ENCODE assay signal across 8 mouse cellular contexts in the genomic region with DNA sequence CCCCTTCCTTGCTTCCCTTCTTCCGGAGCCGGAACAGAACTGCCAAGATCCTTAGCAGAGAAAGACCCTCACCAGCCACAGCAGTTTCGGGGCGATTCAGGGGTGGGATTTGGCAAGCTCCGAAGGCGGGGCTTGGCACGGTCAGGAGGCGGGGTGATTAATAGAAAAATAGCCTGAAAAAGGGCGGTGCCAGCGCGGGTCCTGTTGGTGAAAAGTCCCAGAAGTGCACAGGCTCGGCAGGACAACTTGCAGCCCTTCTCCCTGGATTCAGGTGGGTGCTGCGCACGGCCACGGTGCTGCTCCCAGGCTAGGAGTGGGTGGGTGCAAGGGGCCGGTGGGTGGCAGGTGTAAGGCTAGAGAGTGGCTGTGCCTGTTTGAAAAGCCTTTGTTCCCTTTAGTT. TPM values are rescaled to one million over a fixed set of nuclear protein-coding genes. Genes with fewer than 3 reads are reported as not detected.
A peak's percentile ranks its signal among the peaks of the same experiment; 100 is the strongest.
DNase-seq lines count a peak whose midpoint lies in the region; ATAC-seq and TF ChIP-seq lines count a peak whose summit lies in the region.

No protein-coding gene starts in this region.

- H3K4me2 ChIP-seq in hindbrain, embryonic 13.5 days = peak overlapping the region; percentile 61
- H3K4me2 ChIP-seq in liver, embryonic 11.5 days = peak overlapping the region; percentile 67
- peak overlapping the region; percentile 79 for H3K4me2 ChIP-seq in midbrain, postnatal 0 days (ENCODE audit: low read depth, low read length, poor library complexity, severe bottlenecking)

- peaks cover 29% of the 10 kb centered on the region for H3K4me1 ChIP-seq in hindbrain, embryonic 13.5 days (replicated peaks)
- no peaks in the 10 kb centered on the region; the same call in 1 of the 2 replicates for H3K4me1 ChIP-seq in liver, embryonic 11.5 days (replicated peaks; ENCODE audit: control insufficient read depth, insufficient read depth, low read length)
- no peaks in the 10 kb centered on the region for H3K4me1 ChIP-seq in midbrain, postnatal 0 days (ENCODE audit: insufficient read depth, low read length)

- peak; percentile 77 for ATAC-seq in hindbrain, embryonic 13.5 days (ENCODE audit: low FRiP score)
- peak; percentile 78 for ATAC-seq in liver, embryonic 11.5 days (replicated peaks; ENCODE audit: low FRiP score)
- peak; percentile 57 for ATAC-seq in midbrain, postnatal 0 days (ENCODE audit: low FRiP score)

- 0 out of 2 replicates have a peak, but pooled peaks cover 3% of the 10 kb centered on the region for H3K27me3 ChIP-seq in hindbrain, embryonic 13.5 days
- no peaks in the 10 kb centered on the region for H3K27me3 ChIP-seq in liver, embryonic 11.5 days (replicated peaks; ENCODE audit: control insufficient read depth, insufficient read depth, low read length)
- 0 out of 2 replicates have a peak, but pooled peaks cover 3% of the 10 kb centered on the region for H3K27me3 ChIP-seq in midbrain, postnatal 0 days (ENCODE audit: insufficient read depth, low read length)

- TF ChIP-seq CTCF in midbrain, postnatal 0 days (IDR thresholded peaks at IDR 0.05) = no peak

- H3K4me3 ChIP-seq in hindbrain, embryonic 13.5 days = peak overlapping the region; percentile 41
- peak overlapping the region; percentile 44 for H3K4me3 ChIP-seq in liver, embryonic 11.5 days (ENCODE audit: low read depth, low read length)
- peak overlapping the region; percentile 43 for H3K4me3 ChIP-seq in midbrain, postnatal 0 days (ENCODE audit: low read depth, low read length)

- 0% methylated on average over 16 of the region's 16 CpGs for WGBS in hindbrain, embryonic 13.5 days
- under 1% methylated on average over 16 of the region's 16 CpGs for WGBS in liver, embryonic 11.5 days
- 0% methylated on average over 16 of the region's 16 CpGs for WGBS in midbrain, postnatal 0 days

- peak; percentile 32 for DNase-seq in B cell, adult 2 months
- peak; percentile 88 for DNase-seq in adrenal gland, postnatal 36 days
- DNase-seq in gastrocnemius, adult 18-20 months (ENCODE audit: low spot score) = peak; percentile 56
- peak; percentile 57 for DNase-seq in liver, embryonic 11.5 days (ENCODE audit: low spot score)
- DNase-seq in midbrain, postnatal 0 days (ENCODE audit: low spot score) = peak; percentile 64
- DNase-seq in urinary bladder, adult 2 months (ENCODE audit: low spot score) = peak; percentile 72
- DNase-seq in left cerebral cortex, postnatal 14 days (ENCODE audit: low spot score in 2 of 2) = no peak

- intact Hi-C loops in left cerebral cortex, postnatal 14 days (cut with DNase I) = no loop called here

- no peaks in the 10 kb centered on the region for H3K36me3 ChIP-seq in hindbrain, embryonic 13.5 days
- no peaks in the 10 kb centered on the region for H3K36me3 ChIP-seq in liver, embryonic 11.5 days (ENCODE audit: control insufficient read depth, insufficient read depth, low read length)
- no peaks in the 10 kb centered on the region for H3K36me3 ChIP-seq in midbrain, postnatal 0 days (ENCODE audit: insufficient read depth, low read length)

- H3K27ac ChIP-seq in hindbrain, embryonic 13.5 days = peak overlapping the region; percentile 66
- no peak overlapping the region for H3K27ac ChIP-seq in liver, embryonic 11.5 days (ENCODE audit: low read depth, low read length)
- no peak overlapping the region for H3K27ac ChIP-seq in midbrain, postnatal 0 days (ENCODE audit: low read depth, low read length)

- H3K9ac ChIP-seq in hindbrain, embryonic 13.5 days = peak overlapping the region; percentile 58
- no peak overlapping the region for H3K9ac ChIP-seq in liver, embryonic 11.5 days (ENCODE audit: low read depth, low read length)
- peak overlapping the region; percentile 50; the same call in 1 of the 2 replicates for H3K9ac ChIP-seq in midbrain, postnatal 0 days (replicated peaks; ENCODE audit: low read length, poor library complexity, severe bottlenecking)

- no peaks in the 10 kb centered on the region for H3K9me3 ChIP-seq in hindbrain, embryonic 13.5 days
- H3K9me3 ChIP-seq in liver, embryonic 11.5 days (ENCODE audit: control insufficient read depth, low read length) = no peaks in the 10 kb centered on the region
- no peaks in the 10 kb centered on the region for H3K9me3 ChIP-seq in midbrain, postnatal 0 days (ENCODE audit: low read length)

RNA-seq across cellular contexts. Expression of a gene that starts 0.2 kb away (rescaled TPM):
- 1,000 to 10,000 TPM in 1 of 2 experiments, 100 to 1,000 TPM in 1; 879 to 2,350 TPM for total RNA-seq in adrenal gland, postnatal 36 days (2021)
- total RNA-seq in gastrocnemius, adult 18-20 months (2021) = 10 to 100 TPM; 23.7 to 75.9 TPM
- 117 and 132 TPM in 2 replicates for polyA plus RNA-seq in hindbrain, embryonic 13.5 days (2015; fragmentation: Nextera tagmentation; extraction: Ambion mirVana)
- 32.3 and 35.7 TPM in 2 replicates for polyA plus RNA-seq in liver, embryonic 11.5 days (2014; fragmentation: Nextera tagmentation; extraction: Ambion mirVana)
- total RNA-seq in midbrain, postnatal 0 days (2014; rRNA removed) = 36.6 and 40.3 TPM in 2 replicates
- polyA plus RNA-seq in midbrain, postnatal 0 days (2015; fragmentation: Nextera tagmentation; extraction: Ambion mirVana) = 100 and 114 TPM in 2 replicates
- 603 and 718 TPM in 2 replicates for polyA plus RNA-seq in urinary bladder, adult 2 months (2012; rRNA removed)
- total RNA-seq in left cerebral cortex, postnatal 14 days (2021) = 1 to 10 TPM; 8.2 to 8.6 TPM

Comparison
In these comparisons a context has a peak if more than half of its experiments do, and no peak if none do; other contexts are left out.
1. DNase-seq: peak in B cell, adult 2 months (2 of 2), adrenal gland, postnatal 36 days (2 of 2), gastrocnemius, adult 18-20 months (single experiment), liver, embryonic 11.5 days (single experiment), midbrain, postnatal 0 days (single experiment) and urinary bladder, adult 2 months (single experiment); none in left cerebral cortex, postnatal 14 days (0 of 2).
2. RNA of a gene that starts 0.2 kb away (total RNA-seq): 879 to 2,350 TPM in adrenal gland, postnatal 36 days; 23.7 to 75.9 TPM in gastrocnemius, adult 18-20 months, 36.6 to 40.3 TPM in midbrain, postnatal 0 days and 8.2 to 8.6 TPM in left cerebral cortex, postnatal 14 days; every median in the first group is over 10 times any median in the second.
3. Peak in every context shown above with its lines, with median percentiles within 50 percentile points of each other: ATAC-seq, H3K4me2 ChIP-seq and H3K4me3 ChIP-seq.